Mouse (Mus musculus): Measurements from ENCODE around the gene Klhl2. TPM values are rescaled to one million over a fixed set of nuclear protein-coding genes. Genes with fewer than 3 reads are reported as not detected.

Klhl2 gene
- total and polyA plus RNA-seq, 3 experiments, result 9.3 to 11.5 (median 10.8) TPM

- in situ Hi-C loops (cut with MboI; ENCODE audit: low pct_ligation_motif_present, low pct_unique_long_range_greater_than_20kb, low sequenced_read_pairs) (no loop called here), dilution Hi-C loops (cut with MboI; ENCODE audit: extremely low pct_ligation_motif_present, extremely low pct_unique_long_range_greater_than_20kb, low sequenced_read_pairs) (no loop called here)
- TF ChIP-seq EP300 (IDR thresholded peaks at IDR 0.05; ENCODE audit: low read length) (no peak), SIN3A (IDR thresholded peaks at IDR 0.05; ENCODE audit: low read length) (no peak), IRF4 (IDR thresholded peaks at IDR 0.05; ENCODE audit: low read depth, low read length) (no peak), GABPA (IDR thresholded peaks at IDR 0.05; ENCODE audit: insufficient replicate concordance, low read depth, low read length) (no peak), BHLHE40 (IDR thresholded peaks at IDR 0.05; ENCODE audit: low read depth, low read length) (no peak), USF2 (conservative IDR thresholded peaks at IDR 0.05; ENCODE audit: low read depth, low read length) (no peak)
- no peak overlapping the region for H3K4me2 ChIP-seq (ENCODE audit: insufficient read depth, low read depth, poor library complexity, severe bottlenecking)
- no peak overlapping the region for H3K9ac ChIP-seq (ENCODE audit: insufficient read depth, low read depth)
- no peaks in the 10 kb centered on the region for H3K27me3 ChIP-seq (replicated peaks)
- H3K4me1 ChIP-seq (ENCODE audit: control insufficient read depth in 1 of 2, insufficient read depth in 2 of 2), result no peaks in the 10 kb centered on the region
- no peak overlapping the region for H3K4me3 ChIP-seq (replicated peaks in 1 of 3; ENCODE audit: low read depth in 2 of 3, low read length in 2 of 3, poor library complexity in 1 of 3)
- H3K36me3 ChIP-seq (replicated peaks in 1 of 2; ENCODE audit: control insufficient read depth in 1 of 2, insufficient read depth in 1 of 2, low read length in 1 of 2), result no peaks in the 10 kb centered on the region
- H3K79me2 ChIP-seq (replicated peaks; ENCODE audit: control insufficient read depth, extremely low read depth, insufficient read depth, poor library complexity, severe bottlenecking), result no peaks in the 10 kb centered on the region
- DNase-seq (ENCODE audit: extremely low read depth), result no peak
- no peaks in the 10 kb centered on the region for H3K9me3 ChIP-seq (replicated peaks; ENCODE audit: low read length)
- no peak overlapping the region for H3K27ac ChIP-seq (ENCODE audit: insufficient read depth, low read depth)
These were observed 159.0 kb downstream of the Klhl2 start for GRCm38 (mm10) chr8:64690845-64691244.

GRCm38 (mm10) chr8:64690306-64690705 is 159.5 kb downstream of the Klhl2 start:
- no peaks in the 10 kb centered on the region for H3K4me1 ChIP-seq (ENCODE audit: control insufficient read depth in 1 of 2, insufficient read depth in 2 of 2)
- no peaks in the 10 kb centered on the region for H3K79me2 ChIP-seq (replicated peaks; ENCODE audit: control insufficient read depth, extremely low read depth, insufficient read depth, poor library complexity, severe bottlenecking)
- H3K4me2 ChIP-seq (ENCODE audit: insufficient read depth, low read depth, poor library complexity, severe bottlenecking), result no peak overlapping the region
- H3K36me3 ChIP-seq (replicated peaks in 1 of 2; ENCODE audit: control insufficient read depth in 1 of 2, insufficient read depth in 1 of 2, low read length in 1 of 2), result no peaks in the 10 kb centered on the region
- dilution Hi-C loops (cut with MboI; ENCODE audit: extremely low pct_ligation_motif_present, extremely low pct_unique_long_range_greater_than_20kb, low sequenced_read_pairs), result no loop called here
- no peaks in the 10 kb centered on the region for H3K9me3 ChIP-seq (replicated peaks; ENCODE audit: low read length)
- H3K9ac ChIP-seq (ENCODE audit: insufficient read depth, low read depth), result no peak overlapping the region
- in situ Hi-C loops (cut with MboI; ENCODE audit: low pct_ligation_motif_present, low pct_unique_long_range_greater_than_20kb, low sequenced_read_pairs), result no loop called here
- no peak overlapping the region for H3K27ac ChIP-seq (ENCODE audit: insufficient read depth, low read depth)
- H3K27me3 ChIP-seq (replicated peaks), result no peaks in the 10 kb centered on the region
- no peak for DNase-seq (ENCODE audit: extremely low read depth)
- no peak overlapping the region for H3K4me3 ChIP-seq (replicated peaks in 1 of 3; ENCODE audit: low read depth in 2 of 3, low read length in 2 of 3, poor library complexity in 1 of 3)
- TF ChIP-seq HCFC1 (IDR thresholded peaks at IDR 0.05; ENCODE audit: low read depth, low read length), result no peak
- no peak for TF ChIP-seq RAD21 (IDR thresholded peaks at IDR 0.05; ENCODE audit: low read depth, low read length)
- TF ChIP-seq MYC (IDR thresholded peaks at IDR 0.05; ENCODE audit: low read depth, low read length), result no peak
- no peak for TF ChIP-seq NRF1 (IDR thresholded peaks at IDR 0.05; ENCODE audit: low read depth, low read length)
- TF ChIP-seq CHD1 (IDR thresholded peaks at IDR 0.05; ENCODE audit: low read depth, low read length), result no peak
- no peak for TF ChIP-seq MAX (IDR thresholded peaks at IDR 0.05; ENCODE audit: low read length)
- TF ChIP-seq KAT2A (IDR thresholded peaks at IDR 0.05; ENCODE audit: insufficient replicate concordance, low read length), result no peak
- TF ChIP-seq ZNF384 (IDR thresholded peaks at IDR 0.05; ENCODE audit: low read depth, low read length), result no peak
- no peak for TF ChIP-seq SMC3 (IDR thresholded peaks at IDR 0.05; ENCODE audit: low read depth, low read length)
- TF ChIP-seq RCOR1 (conservative IDR thresholded peaks at IDR 0.05; ENCODE audit: low read depth, low read length), result no peak
- no peak for TF ChIP-seq POLR2A (IDR thresholded peaks at IDR 0.05; ENCODE audit: low read depth, low read length)
- TF ChIP-seq ETS1 (conservative IDR thresholded peaks at IDR 0.05; ENCODE audit: low read depth, low read length), result no peak

Other genes with a start within 250 kb of the Klhl2 start
- 0.04 and 0.13 TPM in 2 replicates for gene Cpe, start 157.0 kb downstream of the Klhl2 start, total RNA-seq (2012; rRNA removed)
- gene Cpe, start 157.0 kb downstream of the Klhl2 start, total RNA-seq (2014; rRNA removed), result not detected in 2 replicates
- gene Cpe, start 157.0 kb downstream of the Klhl2 start, polyA plus RNA-seq (2012; ENCODE audit: insufficient read length, low read depth), result not detected in 2 replicates
- 50.6 and 51.7 TPM in 2 replicates for gene Msmo1, start 116.2 kb downstream of the Klhl2 start, total RNA-seq (2012; rRNA removed)
- 245 and 359 TPM in 2 replicates for gene Msmo1, start 116.2 kb downstream of the Klhl2 start, total RNA-seq (2014; rRNA removed)
- gene Msmo1, start 116.2 kb downstream of the Klhl2 start, polyA plus RNA-seq (2012; ENCODE audit: insufficient read length, low read depth), result 107 and 124 TPM in 2 replicates
- 17.2 and 20.6 TPM in 2 replicates for gene Tmem192, start 97.2 kb upstream of the Klhl2 start, total RNA-seq (2012; rRNA removed)
- 15.7 and 19.5 TPM in 2 replicates for gene Tmem192, start 97.2 kb upstream of the Klhl2 start, total RNA-seq (2014; rRNA removed)
- gene Tmem192, start 97.2 kb upstream of the Klhl2 start, polyA plus RNA-seq (2012; ENCODE audit: insufficient read length, low read depth), result 69.7 and 72.1 TPM in 2 replicates
- gene Trim75, start 137.8 kb upstream of the Klhl2 start, total RNA-seq (2012; rRNA removed), result not detected in 2 replicates
- not detected in 2 replicates for gene Trim75, start 137.8 kb upstream of the Klhl2 start, total RNA-seq (2014; rRNA removed)
- 0.07 TPM in 1 of 2 replicates, not detected in the other for gene Trim75, start 137.8 kb upstream of the Klhl2 start, polyA plus RNA-seq (2012; ENCODE audit: insufficient read length, low read depth)
- not detected in 2 replicates for gene Trim61, start 168.5 kb upstream of the Klhl2 start, total RNA-seq (2012; rRNA removed)
- gene Trim61, start 168.5 kb upstream of the Klhl2 start, total RNA-seq (2014; rRNA removed), result not detected in 2 replicates
- gene Trim61, start 168.5 kb upstream of the Klhl2 start, polyA plus RNA-seq (2012; ENCODE audit: insufficient read length, low read depth), result not detected in 2 replicates
- gene Trim60, start 168.6 kb upstream of the Klhl2 start, total RNA-seq (2012; rRNA removed), result not detected in 2 replicates
- gene Trim60, start 168.6 kb upstream of the Klhl2 start, total RNA-seq (2014; rRNA removed), result not detected in 2 replicates
- gene Trim60, start 168.6 kb upstream of the Klhl2 start, polyA plus RNA-seq (2012; ENCODE audit: insufficient read length, low read depth), result not detected in 2 replicates
- not detected in 2 replicates for gene Apela, start 187.3 kb upstream of the Klhl2 start, total RNA-seq (2012; rRNA removed)
- gene Apela, start 187.3 kb upstream of the Klhl2 start, total RNA-seq (2014; rRNA removed), result not detected in 2 replicates
- gene Apela, start 187.3 kb upstream of the Klhl2 start, polyA plus RNA-seq (2012; ENCODE audit: insufficient read length, low read depth), result not detected in 2 replicates
- gene Gm10663, start 225.0 kb upstream of the Klhl2 start, total RNA-seq (2012; rRNA removed), result not detected in 2 replicates
- gene Gm10663, start 225.0 kb upstream of the Klhl2 start, total RNA-seq (2014; rRNA removed), result not detected in 2 replicates
- gene Gm10663, start 225.0 kb upstream of the Klhl2 start, polyA plus RNA-seq (2012; ENCODE audit: insufficient read length, low read depth), result not detected in 2 replicates

Measured in CH12.LX (cell line).